Mouse (Mus musculus): ENCODE results near the gene Ddah1.

The Ddah1 gene

DNA sequence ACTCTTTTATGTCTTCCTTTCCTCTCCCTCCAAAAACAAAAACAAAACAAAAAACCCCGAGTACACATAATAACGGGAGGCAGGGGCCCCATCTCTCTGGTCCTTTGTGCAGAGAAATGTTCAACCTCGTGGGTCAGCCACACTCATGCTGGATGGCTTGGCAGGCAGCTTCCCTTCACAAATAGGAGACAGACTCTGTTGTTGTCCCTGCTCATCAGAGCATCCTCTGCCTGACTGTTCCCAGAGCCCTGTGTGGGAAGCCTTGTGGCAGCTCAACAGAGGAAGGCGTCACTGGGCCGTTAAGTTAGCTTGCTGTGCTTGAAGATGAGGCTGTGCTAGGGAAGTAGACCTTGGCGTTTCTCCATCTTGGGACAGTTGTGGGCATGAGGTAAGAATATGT lies 58.8 kb downstream of the Ddah1 start:
- no peak for DNase-seq (ENCODE audit: low spot score)

DNA sequence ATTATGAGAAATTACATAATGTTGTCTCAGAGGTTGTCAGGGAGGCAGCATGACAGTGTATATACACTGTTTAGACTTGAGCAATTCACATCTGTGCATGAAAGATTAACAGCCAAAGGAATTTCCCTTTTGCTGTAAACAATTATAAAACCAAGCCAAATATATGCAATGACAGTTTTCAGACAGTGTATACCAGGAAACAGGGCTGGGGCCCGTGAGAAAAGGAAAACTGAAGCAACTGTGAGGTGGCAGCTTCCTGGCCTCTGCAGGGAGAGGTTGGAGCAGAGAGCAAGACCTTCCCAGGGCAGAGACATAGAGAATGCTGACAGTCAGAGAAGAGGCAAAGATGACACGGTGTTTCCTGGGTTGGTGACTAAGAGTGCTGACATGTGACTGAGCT lies 62.0 kb downstream of the Ddah1 start:
- DNase-seq (ENCODE audit: low spot score): no peak

DNA sequence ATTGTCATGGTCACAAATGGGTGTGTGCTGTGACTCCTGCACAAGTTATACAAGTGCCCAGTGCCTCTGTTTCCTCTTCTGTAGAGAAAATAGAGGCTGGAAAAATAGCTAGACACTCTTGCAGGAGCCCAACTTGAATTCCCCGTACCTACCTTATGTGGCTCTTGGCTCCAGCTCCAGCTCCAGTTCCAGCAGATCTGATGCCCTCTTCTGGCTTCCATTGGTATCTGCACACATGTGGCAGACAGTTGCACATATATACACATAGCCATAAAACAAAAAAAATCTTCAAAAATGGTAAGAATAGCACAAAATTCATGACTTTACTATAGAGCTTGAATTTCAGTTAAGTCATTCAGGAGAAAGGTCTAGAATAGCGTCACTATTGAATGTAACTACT lies 62.5 kb downstream of the Ddah1 start:
- no peak for DNase-seq (ENCODE audit: low spot score)

DNA sequence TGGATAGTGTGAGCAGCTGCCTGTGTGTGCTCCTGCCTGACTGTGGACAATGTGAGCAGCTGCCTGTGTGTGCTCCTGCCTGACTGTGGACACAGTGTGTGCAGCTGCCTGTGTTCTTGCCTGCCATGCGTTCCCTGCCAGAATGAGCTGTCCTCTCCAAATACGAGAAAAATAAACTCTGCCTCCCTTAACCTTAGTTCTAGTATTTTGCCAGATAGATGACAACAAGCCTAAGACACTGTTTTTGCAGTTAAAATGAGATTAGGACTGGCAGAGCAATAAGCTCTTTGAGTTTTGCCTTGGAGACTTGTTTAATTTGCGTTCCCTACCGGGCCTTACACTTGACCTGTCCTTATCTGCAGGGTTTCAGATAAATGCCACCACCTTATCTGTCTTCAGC lies 63.7 kb downstream of the Ddah1 start:
- DNase-seq (ENCODE audit: low spot score): no peak

DNA sequence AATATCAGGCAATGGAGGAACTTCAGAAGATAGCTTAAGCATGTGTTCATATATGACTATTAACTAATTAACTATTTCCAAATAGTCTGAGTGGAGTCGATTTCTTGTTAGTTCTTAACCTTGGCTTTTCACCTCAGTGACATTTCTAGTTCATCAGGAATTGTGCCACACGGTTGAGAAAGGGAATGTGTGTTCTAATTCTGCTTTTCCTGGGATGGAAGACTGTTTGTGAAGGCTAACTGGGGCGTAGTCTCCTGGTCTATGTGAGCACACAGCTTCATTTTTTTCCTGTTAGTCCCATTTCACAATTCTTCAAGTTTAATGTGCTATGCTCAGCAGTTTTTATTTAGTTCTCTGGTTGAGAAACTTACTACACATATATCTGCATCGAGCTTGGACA lies 65.2 kb downstream of the Ddah1 start:
- no peak for DNase-seq (ENCODE audit: low spot score)

DNA sequence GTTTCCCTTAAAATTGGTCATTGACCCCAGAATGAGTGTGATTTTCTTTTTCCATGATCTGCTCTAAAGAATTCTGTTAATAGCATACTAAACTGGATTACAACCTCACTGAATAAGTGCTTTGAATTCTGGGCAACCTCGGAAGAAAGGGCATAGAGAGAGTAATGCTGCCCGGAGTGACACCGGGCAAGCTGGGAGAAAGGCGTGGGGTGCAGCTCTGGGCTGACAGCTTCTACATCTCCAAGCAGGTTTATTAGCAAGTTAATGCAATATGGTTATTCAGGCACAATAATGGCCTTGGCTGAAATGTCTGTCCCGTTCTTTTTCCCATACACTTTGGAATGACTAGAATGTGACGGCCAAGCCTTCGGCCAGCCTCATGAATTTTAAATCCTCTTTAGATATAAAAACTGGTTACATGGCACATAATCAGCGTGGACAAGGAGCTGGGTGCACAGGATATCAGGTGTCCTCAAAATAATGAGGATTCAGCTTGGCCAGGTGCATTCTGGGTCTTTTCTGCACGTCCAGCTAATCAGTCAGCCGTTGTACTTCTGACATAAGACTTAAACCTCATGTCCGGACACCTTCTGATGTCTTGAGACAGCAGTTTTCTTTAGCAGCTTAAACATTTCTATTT lies 67.1 kb downstream of the Ddah1 start:
- DNase-seq (ENCODE audit: low spot score): peak; percentile 32

DNA sequence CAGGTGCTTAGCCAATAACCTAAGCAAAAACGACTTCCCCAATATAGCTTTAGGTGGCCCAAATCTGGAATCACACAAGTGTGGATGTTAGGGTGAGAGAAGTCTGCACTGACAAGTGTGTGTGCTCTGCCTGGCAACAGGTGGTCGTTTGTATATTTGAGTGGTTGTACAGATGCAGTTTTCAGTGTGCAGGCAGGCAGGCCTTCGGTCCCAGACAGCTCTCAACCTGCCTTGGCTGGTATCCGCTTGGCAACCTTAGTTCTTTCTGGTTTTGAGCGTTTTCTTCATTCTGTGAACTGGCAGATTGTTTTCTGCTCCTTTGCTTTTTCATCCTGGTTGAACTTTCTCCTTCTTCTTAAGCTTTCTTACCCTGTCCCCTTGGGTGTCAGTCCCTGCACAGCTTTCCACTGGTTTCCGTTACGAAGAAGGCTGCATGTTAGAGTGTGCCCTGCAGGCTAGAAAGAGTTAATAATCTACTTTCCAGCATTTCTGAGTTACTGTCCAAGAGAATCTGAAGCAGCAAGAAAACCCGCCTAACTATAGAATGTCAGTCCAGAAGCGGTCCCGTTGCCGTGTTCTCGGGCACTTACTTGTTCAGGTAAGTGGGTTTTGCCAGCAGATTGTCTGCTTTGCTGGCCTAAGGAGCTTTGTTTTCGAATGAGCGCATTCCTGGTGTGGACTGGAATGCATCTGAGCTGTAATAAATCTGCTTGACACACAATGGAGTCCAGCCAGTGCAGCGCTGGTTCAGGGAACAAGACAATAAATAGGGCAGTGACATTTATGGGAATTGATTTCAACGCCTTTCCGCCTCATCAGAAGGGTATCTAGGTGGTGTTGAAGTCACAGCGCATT lies 68.9 kb downstream of the Ddah1 start:
- DNase-seq (ENCODE audit: low spot score): peak; percentile 79

DNA sequence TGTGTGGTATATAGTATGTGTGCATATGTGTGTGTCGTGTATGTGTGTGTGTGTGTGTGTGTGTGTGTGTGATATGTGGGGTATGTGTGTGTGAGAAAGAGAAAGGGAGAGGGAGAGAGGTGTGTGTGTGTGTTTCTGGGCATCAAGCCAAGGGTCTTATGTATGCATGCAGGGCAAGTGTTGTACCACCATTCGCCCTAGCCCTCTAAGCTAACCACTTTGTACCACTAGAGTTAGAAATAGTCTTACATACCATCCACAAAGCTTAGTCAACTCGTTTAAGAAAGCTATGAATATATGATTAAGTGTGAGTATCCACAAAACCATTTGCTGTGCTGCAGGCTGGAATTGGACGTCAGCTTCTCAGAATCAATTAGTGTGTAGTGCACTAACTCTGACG lies 70.4 kb downstream of the Ddah1 start:
- DNase-seq (ENCODE audit: low spot score): no peak

DNA sequence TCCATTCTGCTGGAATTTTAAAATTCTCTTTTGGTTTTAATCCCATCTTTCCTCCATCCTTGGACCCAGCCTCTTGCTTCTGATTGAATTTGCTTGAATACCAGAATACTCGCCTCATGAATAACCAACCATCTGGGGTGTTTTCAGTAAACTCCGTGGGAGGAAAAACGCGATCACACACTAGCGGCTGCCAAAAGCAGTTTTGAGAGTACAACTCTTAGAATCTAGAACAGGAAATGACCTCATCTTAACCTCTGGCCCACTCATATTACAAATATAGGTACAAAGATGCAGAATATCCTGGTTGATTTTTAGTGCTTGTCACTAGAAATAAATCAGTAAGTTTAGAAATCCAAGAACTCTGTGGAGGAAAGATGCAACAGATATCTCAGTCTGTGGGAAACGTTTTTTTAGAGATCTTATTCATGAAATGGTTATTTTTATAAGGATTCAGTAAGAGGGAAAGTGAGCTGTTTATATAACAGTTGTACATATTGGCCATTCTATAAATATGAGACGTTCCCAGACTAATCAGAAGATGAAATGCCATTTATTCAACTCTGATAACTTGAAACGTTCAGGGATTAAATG lies 75.6 kb downstream of the Ddah1 start:
- DNase-seq (ENCODE audit: low spot score): peak; percentile 30

DNA sequence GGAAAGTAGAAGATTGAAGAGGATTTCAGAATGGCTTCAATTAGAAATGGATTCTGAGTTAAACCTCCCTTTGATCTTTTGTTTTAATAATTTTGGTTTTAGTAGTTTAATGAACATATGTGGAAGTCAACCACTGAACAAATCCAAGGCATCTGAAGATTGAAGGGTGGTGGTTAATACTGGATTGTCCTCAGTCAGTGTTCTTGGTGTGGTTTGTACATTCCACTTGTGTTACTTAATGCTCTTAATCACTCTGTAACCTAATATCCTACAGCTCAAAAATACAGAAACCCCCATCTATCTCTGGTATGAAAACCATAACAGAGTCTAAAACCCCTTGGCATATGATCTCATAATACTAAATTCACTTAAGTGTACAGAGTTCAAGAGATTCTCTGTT lies 79.8 kb downstream of the Ddah1 start:
- DNase-seq (ENCODE audit: low spot score): no peak

DNA sequence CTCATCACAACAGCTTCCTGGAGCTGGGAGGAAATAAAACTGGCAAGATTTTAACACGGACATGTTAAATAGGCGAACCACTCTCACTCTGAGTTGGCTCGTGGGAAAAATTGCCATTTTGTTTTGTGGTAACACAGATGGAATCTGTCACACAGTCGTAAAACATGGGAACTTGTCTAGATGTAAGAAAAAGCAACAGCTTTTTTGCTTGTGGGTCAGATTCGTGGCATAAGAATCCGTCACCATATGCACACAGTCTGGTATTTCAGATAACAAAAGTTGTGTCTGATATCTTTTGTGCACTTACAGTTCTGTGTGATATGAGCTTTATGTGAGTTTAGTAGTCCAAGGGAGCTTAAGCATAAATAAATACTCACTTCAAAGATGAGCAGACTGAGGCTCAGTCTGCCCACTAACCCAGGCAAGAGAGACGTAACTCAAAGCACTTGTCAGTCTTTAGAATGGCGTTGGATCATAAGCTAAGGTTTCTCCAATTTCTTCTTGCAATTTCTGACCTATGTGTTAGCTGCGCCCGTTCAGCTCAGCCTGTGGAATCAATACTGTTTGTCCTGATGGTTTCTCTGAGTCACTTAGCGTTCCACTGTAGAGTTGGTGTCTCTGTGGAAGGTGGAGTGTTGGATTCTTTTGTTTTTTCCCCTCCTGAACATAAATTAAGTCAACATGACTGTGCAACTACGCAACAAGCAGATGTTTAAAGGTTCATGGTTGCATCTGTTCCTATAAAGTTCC lies 83.7 kb downstream of the Ddah1 start:
- DNase-seq (ENCODE audit: low spot score): no peak

DNA sequence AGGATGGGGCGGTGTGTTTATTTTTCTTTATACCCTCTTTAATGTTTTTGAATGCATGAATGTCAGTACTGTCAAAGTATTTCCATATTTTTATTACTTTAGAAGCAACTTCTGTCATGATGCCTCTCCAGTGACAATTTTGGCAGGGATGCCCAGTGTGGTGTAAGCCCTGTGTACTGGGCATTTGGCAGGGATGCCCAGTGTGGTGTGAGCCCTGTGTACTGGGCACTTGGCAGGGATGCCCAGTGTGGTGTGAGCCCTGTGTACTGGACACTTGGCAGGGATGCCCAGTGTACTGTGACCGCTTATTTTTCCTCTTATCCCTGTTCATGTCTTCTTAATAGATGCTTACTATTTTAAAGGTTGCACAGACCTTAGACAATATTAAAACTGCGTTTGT lies 85.4 kb downstream of the Ddah1 start:
- DNase-seq (ENCODE audit: low spot score): no peak

DNA sequence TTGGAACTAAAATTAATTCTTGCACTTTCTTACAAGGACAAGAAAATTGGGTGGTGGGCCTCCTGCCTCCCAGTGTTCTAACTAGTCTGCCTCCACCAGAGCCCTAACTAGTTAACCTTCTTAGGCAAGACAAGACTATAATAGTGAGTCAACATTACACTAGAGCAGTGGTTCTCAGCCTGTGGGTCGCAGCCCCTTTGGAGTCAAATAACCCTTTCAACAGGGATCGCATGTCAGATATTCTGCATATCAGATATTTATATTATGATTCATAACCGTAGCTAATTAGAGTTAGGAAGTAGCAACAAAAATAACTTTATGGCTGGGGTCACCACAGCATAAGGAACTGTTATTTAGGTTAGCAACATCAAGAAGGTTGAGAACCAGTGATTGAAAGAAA lies 86.4 kb downstream of the Ddah1 start:
- no peak for DNase-seq (ENCODE audit: low spot score)

DNA sequence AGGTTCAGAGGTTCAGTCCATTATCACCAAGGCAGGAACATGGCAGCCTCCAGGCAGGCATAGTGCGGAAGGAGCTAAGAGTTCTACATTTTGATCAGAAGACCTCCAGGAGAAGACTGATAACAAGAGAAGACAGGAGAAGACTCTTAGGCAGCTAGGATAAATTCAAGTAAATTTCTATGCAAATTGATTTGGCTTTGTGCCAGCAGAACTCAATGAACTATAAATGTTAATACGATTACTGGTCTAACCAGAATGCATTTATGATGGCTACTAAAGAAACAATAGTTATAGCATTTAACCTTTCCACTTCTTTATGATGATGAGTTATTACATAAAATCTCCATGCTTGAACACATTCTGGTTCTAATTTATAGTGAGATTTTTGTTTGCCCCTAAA lies 87.8 kb downstream of the Ddah1 start:
- DNase-seq (ENCODE audit: low spot score): no peak

DNA sequence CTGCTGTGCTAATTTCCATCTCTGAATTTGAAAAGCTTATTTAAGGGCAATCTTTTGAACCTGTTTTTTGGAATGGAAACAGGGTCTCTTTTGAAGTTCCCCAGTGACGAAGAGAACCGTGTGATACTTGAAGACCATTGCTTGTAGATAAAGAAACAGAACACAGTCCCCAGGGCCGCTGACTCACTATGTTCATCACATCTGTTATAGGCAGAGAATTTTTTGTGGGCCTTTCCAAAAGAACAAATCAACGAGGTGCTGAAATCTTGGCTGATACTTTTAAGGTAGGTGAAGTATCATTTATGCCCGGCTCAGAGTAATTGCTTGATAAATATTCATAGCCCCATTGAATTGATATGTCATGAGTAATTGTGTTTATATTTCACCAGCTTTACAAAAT lies 93.6 kb downstream of the Ddah1 start:
- no peak for DNase-seq (ENCODE audit: low spot score)

DNA sequence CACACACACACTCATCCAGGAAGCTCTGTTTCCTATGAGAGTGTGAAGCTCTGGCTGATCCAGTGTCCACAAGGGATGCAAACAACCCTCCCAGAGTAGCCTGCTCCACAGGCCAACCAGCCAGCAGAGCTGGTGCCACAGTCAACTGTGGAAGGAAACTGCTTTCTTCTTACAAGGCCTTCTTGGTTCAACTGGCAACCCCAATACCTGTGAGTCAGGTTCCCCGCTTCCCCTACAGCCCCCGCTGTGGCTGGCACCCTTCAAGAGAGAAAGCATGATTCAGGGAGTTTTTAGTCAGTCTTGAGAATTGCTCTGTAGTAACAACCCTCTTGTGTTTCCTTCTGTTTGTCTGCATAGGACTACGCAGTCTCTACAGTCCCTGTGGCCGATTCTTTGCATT lies 94.3 kb downstream of the Ddah1 start:
- DNase-seq (ENCODE audit: low spot score): no peak

DNA sequence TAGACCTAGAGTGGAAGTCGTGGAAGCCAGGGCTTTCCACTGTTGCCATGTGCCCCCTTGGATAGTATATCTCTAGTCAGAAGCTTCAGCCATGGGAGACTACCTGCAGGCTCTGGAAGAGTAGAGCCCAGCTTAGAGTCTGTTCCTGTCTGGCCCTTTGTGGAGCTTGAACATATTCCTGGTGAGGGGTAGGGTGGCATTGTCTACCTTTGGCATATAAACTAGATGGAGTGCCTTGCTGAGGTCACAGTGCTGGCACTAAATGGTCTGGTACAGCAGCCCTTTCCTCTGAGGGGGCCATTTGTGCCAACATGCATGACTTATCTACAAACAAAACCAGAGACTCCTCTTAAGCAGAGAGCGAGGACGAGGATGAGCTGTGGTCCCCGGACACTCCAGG lies 95.2 kb downstream of the Ddah1 start:
- no peak for DNase-seq (ENCODE audit: low spot score)

DNA sequence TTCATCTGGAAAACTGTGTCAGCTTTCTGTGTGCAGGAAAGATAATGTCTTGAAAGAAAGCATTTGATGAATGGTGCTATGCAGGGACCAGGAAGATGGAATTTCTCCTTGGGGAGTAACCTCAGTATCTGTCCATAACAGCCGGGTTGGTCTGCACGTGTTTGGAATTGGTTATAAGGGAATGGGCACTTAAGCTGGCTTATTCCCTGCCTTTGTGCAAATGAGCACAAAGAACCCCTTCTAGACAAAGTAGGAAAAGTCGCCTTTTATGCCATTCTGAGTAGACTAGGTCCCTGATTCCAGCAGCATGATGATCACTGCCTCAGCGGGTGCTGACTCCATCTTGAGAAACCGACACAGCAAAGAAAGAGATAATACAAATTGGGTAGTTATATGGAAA lies 96.0 kb downstream of the Ddah1 start:
- DNase-seq (ENCODE audit: low spot score): no peak

DNA sequence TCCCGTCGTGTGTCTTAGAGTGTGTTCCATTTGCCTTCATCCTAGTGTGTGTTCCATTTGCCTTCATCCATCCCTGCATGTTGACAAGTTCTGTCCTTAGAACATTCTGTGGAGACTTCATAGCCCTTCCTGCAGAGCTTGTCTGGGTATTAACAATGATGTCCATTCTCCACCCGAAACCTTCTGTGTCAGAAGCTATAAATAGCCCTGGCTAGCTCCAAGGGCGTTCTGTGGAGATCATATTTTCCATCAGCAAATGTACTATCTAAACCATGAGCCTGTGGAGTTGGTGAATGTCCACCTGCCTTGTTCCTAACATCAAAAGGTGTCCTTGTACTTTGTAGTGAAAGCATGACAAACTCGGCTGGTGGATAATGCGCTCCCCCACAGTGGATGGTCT lies 96.8 kb downstream of the Ddah1 start:
- no peak for DNase-seq (ENCODE audit: low spot score)

DNA sequence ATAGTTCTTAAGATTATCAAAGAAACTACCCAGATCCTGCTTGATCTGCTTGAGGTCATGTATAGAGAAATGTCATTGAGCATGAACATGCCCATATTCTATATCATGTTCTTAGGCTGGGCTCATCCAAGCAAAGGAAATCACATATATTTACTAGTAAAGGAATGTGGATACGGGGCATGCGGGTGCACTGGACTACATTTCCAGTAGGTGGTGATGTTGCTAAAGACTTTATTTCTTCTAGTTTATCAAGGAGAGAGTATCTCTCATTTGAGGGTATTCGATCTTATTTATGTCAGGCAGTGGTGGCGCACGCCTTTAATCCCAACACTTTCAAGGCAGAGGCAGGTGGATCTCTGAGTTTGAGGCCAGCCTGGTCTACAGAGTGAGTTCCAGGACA lies 99.9 kb downstream of the Ddah1 start:
- DNase-seq (ENCODE audit: low spot score): no peak

DNA sequence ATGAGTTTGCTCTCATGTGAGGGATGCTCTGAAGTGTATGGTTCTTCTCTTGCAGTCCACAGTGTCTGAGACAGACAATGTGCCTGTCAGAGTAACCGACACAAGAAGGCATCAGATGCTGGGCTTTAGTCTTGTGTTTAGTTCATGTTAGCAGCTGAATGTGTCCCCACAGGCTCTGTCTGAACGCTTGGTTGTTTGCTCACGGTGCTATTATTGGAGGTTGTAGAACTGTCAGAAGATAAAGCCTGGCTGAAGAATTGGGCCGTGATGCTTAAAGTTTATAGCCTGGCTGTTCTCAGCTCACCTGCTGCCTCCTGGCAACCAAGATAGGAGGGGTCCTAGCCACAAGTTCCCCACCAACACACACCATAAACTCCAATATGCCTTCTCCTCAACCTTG lies 104.0 kb downstream of the Ddah1 start:
- DNase-seq (ENCODE audit: low spot score): no peak

DNA sequence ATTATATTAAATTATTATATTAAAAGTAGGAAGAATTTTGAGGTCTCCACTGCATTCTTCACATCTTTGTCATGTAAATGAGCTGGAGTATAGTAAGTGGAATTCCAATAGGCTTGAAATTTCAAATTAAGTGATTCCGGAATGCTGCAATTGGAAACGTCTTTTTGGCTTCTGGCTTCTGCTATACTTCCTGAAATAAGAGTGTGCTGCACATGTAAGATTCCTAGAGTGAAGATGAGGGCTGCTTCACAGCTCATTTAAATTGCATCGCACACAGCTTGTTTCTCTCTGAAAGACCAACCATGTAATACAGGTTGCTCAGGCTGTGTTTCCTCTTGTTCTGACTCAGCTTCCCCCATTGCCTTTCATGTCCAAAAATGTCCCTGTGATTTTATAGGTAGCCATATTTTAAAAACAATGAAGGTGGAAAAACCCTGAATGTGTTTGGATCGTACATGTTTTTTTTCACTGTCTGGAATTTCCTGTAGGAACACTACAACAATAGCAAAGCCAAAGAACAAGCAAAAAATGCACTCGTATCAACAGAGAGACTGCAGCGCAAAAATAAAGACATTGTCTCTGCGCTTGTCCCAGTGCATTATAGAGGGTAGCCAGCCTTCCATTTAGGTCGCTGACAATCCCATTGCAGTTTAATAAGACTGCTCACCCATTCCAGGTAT lies 105.7 kb downstream of the Ddah1 start:
- DNase-seq (ENCODE audit: low spot score): no peak

Measured in embryo, embryonic 10.5 days (tissue).